Mouse (Mus musculus): ENCODE measurements around the gene Rfc5.
"Not testable (repeated sequence)": the region's sequence is repeated elsewhere in the genome, so short reads cannot be mapped to it uniquely, and the experiment has no call there.

The Rfc5 gene

GRCm38 (mm10) chr5:117388877-117389276 is at the start of gene Rfc5:
Gene Rfc5, minus strand, starts transcription at chr5:117389047.
- peak; percentile 92 to 94 for DNase-seq

DNA sequence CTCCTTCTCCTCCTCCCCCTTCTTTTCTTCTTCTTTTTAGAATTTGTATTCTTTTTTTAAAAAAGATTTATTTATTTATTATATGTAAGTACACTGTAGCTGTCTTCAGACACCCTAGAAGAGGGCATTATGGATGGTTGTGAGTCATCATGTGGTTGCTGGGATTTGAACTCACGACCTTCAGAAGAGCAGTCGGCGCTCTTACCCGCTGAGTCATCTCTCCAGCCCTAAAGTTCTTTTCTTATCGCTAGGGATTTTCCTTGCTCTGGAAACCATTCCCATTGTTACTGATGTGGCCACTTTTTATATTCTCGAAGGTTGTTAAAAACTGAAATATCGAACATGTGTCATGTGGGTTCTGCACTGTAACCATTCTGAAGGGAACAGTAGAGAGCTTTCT is 44.7 kb upstream of the Rfc5 start:
- not testable (repeated sequence) for DNase-seq

DNA sequence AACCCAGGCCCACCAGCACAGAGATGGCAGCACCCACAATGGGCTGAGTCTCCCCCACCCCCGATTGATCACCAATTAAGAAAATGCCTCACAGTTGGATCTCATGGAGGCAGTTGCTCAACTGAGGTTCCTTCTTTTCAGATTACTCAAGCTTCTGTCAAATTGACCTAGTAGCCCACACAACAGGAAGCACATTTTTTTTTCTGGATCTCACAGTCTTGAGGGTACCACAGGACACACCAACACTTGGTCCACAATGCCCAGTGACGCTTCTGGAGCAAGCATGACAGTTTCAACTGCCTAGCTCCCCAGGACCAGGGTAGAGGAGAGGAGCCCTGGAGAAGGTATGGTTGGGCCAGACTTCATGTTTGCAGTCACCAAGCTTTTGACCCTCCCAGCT is 28.6 kb upstream of the Rfc5 start:
- no peak for DNase-seq

GRCm38 (mm10) chr5:117415011-117415912 is 26.4 kb upstream of the Rfc5 start:
- no peak for DNase-seq

DNA sequence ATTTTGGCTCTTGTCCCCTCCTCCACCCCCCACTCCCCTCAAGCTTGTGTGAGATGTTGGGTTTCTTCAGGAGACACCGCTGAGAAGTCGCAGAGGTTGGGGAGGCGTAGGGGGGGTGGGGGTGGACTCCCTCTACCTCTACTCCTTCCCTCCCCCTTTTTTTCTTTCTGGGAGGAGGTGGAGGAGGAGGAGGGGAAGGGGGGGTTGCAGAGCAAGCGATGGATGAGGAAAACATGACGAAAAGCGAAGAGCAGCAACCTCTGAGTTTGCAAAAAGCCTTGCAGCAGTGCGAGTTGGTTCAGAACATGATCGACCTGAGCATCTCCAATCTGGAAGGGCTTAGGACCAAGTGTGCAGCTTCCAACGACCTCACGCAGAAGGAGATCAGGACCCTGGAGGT is 25.8 kb upstream of the Rfc5 start:
- no peak for DNase-seq

DNA sequence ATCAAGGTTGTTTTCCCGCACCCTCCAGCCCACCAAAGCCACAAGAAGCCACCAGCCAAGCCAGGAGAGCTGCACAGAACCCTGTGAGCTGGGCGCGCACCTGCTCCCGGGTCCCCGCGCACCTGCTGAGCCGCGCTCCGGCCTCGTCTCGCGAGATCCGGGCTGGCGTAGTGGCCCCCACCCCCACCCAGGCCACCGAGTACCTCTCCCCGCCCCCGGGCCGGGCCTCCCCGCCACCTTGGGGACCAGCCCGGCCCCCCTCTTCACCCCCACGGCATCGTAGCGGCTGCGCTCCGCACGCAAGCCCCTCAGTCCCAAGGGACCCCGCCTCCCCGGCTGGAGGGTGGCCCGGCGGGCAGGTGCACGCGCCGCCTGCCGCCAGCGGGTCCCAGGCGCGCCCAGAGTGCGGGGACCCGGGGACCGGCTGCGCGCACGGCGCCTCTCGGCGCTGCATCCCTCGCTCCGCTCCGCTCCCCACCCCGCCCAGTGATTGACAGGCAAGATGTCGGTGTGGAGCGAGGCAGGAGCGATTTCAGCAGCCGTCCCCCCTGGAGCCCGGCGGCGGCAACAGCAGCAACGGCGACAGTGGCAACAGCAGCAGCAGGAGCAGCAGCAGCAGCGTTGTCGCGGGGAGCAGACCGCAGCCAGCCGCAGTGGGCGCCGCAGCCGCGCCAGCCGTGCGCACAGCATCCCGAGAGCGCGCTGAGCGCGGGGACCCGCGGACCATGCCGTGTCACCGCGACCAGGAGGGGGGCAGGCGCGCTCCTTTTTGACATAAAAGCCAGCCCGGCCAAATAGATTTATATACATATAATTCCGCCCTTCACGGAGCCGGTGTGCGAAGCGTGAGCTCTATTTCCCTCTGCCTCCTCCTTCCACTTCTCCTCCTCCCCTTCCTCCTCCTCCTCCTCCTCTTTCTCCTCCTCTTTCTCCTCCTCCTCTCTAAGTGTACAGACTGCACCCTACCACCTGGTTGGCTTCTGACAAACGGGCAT is 25.0 kb upstream of the Rfc5 start, which contains the start of gene Ksr2:
Gene Ksr2 (plus strand): TSS at position 494 of the 995 bp plus-strand sequence.
- peak; percentile 45 to 61 for DNase-seq

DNA sequence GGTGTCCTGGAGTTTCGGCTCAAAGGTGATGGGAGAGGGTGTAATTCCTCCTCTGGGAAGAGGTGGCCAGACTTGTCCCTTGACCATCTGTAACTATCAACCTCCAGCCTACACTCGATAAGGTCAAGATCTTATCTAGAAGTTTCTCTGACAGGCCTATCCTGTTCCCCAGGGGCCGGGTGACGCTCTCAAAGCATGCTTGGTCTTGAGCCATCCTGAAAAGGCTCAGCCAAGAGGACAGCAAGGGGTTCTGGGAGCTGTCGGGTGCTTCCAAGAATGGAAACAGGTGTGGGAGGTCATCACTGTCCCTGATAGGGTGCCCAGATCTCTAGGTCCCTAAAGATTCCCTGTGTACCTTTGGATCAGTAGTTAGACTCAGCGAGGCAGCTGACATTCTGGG is 20.5 kb upstream of the Rfc5 start:
- no peak for DNase-seq

DNA sequence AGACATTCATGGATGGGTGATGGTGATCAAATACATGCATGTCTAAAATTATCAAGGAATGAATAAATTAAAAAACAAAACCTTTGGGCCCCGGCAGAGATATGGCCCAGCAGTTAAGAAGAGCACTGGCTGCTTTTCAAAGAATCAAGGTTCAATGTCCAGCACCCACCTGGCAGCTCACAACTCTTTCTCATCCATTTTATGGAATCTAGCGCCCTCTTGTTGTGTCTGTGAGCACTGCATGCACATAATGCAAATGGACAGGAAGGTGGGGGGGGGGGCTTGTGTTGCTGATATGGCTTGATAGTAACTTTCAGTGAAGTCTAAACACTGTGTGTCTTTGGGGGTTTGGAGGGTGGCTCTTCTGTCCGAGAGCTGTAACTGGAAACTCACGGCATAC is 19.4 kb upstream of the Rfc5 start:
- peak; percentile 47 to 63 for DNase-seq

- DNase-seq = not testable (repeated sequence)
Observed at GRCm38 (mm10) chr5:117404671-117405070, 15.8 kb upstream of the Rfc5 start.

DNA sequence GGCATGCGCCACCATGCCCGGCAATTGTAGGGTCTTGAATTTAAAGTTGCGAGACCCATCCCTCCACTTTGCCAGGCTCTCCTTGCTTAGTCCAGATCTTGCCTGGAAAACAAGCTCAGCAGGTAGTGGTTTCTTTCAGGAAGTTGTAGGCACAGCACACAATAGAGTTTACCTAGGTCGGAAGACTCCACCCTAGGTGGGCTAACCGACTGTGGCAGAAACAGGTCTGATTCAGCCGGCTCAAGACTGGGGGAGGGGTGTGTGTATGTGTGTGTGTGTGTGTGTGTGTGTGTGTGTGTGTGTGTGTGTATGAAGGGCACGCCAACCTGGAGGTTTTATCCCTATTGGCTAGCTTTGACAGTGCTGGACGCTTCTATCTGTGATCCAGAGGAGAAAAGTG is 14.8 kb upstream of the Rfc5 start:
- no peak for DNase-seq

DNA sequence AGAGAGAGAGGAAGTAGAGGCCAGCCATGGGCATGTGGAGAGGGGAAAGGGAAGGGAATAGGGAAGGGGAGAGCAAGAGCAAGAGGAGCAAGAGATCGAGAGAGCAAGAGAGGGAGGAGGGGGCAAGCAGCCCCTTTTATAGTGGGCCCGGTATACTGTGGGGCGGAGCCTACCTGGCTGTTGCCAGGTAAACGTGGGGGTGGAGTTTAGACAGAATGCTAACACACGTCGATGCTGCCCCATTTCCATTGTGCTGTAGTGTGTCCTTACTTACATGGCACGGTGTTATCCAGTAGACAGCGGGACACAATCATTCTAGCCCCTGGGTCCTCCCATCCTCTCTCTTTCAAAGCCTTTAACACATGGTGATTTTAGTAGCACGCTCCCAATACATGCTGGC is 10.4 kb upstream of the Rfc5 start:
- DNase-seq = no peak

DNA sequence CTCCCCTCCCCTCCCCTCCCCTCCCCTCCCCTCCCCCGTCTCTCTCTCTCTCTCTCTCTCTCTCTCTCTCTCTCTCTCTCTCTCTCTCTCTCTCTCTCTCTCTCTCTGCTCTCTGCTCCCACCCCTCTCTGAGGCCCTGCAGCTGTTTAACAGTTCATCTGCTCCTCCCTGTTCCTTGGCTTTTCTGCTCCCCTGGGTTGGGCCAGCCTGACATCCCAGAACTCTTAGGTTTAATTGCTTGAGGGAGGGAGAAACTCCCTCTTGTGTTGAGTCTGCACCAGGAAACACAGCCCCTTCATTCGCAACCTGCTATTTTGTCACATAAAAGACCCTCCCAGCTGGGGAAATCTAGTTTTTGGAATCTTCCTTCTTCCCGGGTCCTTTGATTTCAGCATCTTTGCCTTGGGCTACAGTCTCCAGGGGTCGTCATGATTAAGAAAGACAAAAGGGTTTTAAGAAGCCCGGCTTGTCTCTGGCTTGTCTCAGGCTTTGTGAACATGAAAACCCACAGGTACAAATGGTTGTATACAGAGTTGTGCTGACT is 9.2 kb upstream of the Rfc5 start:
- DNase-seq = no peak

DNA sequence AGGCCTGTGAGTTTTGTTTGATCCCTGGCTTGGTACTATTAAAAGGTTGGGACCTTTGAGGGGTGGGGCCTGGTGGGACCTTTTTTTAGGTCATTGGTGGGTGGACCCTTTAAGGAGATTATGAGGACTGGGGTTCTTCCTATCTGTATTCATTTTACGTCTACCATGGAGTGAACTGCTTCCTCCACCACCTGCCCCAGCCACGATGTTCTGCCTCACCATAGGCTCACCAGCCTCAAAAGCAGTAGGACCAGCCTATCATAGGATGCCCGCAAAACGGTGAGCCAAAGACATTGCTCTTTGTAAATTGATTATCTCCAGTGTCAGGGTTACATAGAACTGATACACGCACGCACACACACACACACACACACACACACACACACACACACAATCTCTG is 8.5 kb upstream of the Rfc5 start:
- DNase-seq = no peak

DNA sequence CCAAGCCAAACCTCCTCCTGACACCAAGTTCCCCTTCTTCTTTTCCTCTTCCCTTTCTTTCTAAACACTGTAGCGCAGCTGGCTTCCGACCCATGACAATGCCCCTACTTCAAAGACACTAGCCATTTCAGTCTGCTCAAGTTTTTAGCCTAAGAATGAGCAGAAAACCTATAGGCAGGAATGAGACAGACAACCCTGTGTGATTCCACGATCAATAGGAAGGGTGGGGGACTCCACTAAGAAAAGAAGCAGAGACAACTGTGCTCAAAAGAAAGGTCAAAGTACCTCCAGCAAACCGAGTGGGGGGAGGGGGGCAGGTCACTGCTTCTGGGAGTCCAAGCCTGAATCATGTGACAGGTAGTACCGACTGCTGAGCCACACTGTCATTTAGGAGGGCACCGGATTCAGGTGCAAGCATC is 7.8 kb upstream of the Rfc5 start:
- DNase-seq = no peak

DNA sequence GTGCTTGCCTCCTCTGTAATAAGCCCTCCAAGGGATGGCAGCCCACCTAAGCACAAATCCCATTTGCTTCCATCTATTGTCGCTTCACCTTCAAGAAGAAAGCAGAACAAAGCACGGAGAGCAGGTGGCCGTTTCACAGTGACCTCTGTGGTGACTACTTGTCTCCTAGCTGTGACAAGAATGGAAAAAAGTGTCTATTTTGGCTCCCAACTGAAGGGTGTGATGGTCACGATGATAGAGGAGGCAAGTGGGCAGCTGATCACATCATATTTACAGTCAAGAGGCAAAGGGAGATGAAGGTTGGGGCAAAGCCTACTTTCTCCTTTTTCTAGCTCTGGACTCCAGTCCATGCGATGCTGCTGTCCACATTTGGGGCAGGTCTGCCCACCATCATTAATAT is 7.0 kb upstream of the Rfc5 start:
- DNase-seq = no peak

DNA sequence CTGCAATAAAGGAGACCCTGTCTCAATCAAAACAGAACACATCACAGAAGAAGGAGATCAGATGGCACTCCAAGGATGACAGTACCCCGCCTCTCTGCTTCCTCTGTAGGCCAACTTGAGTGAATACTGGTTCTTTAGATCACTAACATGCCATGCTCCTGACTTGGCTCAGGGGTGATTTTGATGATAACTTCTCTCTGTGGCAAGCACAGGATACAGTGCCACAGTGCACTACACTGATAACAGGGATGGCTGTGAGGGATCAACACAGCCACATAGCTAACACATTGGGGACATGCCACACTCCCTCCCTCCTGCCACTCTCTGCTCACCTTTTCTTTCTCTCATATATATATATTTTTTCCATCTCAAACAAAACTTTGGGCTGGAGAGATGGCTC is 2.0 kb upstream of the Rfc5 start:
- DNase-seq = no peak

- DNase-seq = peak; percentile 75 to 80
Observed at GRCm38 (mm10) chr5:117388296-117388751, 523 bp downstream of the Rfc5 start.

GRCm38 (mm10) chr5:117383198-117383597 is 5.6 kb downstream of the Rfc5 start:
- no peak for DNase-seq

GRCm38 (mm10) chr5:117381785-117382184 is 7.1 kb downstream of the Rfc5 start:
- no peak for DNase-seq

DNA sequence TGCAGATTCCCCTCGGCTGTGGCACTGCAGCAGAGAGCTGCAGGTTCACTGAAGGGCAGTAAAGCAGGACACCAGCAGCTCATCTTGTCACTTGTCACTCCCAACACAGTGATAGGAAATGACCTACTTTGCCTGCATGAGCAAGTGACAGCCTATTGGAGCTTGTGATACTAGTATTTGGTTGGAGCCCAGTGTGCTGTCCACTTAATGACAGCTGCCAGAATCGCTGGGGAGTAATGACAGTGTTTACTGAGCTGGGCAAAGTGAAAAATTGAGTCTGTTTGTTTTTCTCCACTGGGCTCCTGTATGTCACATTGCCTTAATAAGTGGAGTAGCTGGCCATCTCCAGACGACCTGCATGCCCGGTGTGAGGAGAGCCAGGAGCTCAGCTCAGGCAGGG is 8.6 kb downstream of the Rfc5 start:
- DNase-seq = no peak

DNA sequence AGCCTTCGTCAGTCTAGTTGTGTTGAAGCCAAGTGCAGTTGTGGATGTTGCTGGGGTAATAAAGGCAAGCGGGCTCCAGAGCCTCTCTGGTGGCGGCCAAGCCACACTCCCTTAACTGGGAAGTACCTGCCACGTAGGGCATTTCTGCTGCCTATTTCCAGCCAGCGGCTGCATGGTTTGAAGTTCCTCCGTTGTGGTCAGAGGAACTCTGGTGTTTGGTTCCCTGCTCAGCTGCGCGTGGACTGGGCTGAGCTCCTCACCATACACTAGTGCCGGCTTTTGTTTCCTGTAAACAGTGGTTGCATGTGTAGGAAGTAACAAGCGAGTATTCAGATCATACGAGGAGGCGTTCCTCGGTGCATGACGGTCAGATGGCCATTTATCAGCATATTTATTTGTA is 11.1 kb downstream of the Rfc5 start:
- not testable (repeated sequence) for DNase-seq

- no peak for DNase-seq
Observed at GRCm38 (mm10) chr5:117376331-117376761, 12.5 kb downstream of the Rfc5 start.

All from thymus, postnatal 36 days (tissue).